Mouse (Mus musculus) liver, adult 2 months (tissue): Measurements from ENCODE around the gene Glo1. TPM values are rescaled to one million over a fixed set of nuclear protein-coding genes. Genes with fewer than 3 reads are reported as not detected.

ENCODE experiments used
- DNase-seq: peaks from one replicate; pipeline ENCODE4 v3.0.0-alpha.2; 2011; ENCODE audit warnings: low read depth, low spot score; ENCODE audit errors: extremely low read depth
- H3K27ac ChIP-seq: fragments of 200-500 bp; replicated peaks from 2 replicates; pipeline ENCODE4 v1.5.1; 2012; ENCODE audit warnings: low read depth, mild to moderate bottlenecking, control low read depth, inconsistent platforms, low read length; ENCODE audit not compliant: insufficient read depth
- H3K27me3 ChIP-seq: fragments of 200-500 bp; 2 replicates; pipeline ENCODE4 v1.6.1; 2012; ENCODE audit warnings: mild to moderate bottlenecking, moderate library complexity, low read length, inconsistent platforms; ENCODE audit not compliant: control insufficient read depth, insufficient read depth
- H3K36me3 ChIP-seq: fragments of 200-500 bp; 2 replicates; pipeline ENCODE4 v1.6.1; 2012; ENCODE audit warnings: low read length, inconsistent platforms; ENCODE audit not compliant: control insufficient read depth, insufficient read depth
- H3K4me1 ChIP-seq: fragments of 200-500 bp; 2 replicates; pipeline ENCODE4 v1.6.1; 2011; ENCODE audit warnings: low read length; ENCODE audit not compliant: control insufficient read depth, insufficient read depth
- H3K4me3 ChIP-seq: fragments of 200-500 bp; 2 replicates; pipeline ENCODE4 v1.5.1; 2011; ENCODE audit warnings: low read depth, mild to moderate bottlenecking, control low read depth, low read length, moderate library complexity; ENCODE audit not compliant: insufficient read depth
- H3K79me2 ChIP-seq: fragments of 200-500 bp; 2 replicates; pipeline ENCODE4 v1.6.1; 2012; ENCODE audit warnings: inconsistent platforms, mild to moderate bottlenecking, low read length, moderate library complexity; ENCODE audit not compliant: control insufficient read depth, insufficient read depth
- H3K9ac ChIP-seq: fragments of 200-500 bp; 2 replicates; pipeline ENCODE4 v1.6.1; 2012; ENCODE audit warnings: low read depth, mild to moderate bottlenecking, control low read depth, inconsistent platforms, low read length
- CTCF ChIP-seq: fragments of 200-500 bp; IDR thresholded peaks from 2 replicates; pipeline ENCODE4 v1.5.1; 2011; ENCODE audit warnings: low read depth, low read length, control low read depth
- POLR2A ChIP-seq: fragments of 200-500 bp; IDR thresholded peaks from 2 replicates; pipeline ENCODE4 v1.6.1; 2011; ENCODE audit warnings: low read length, control low read depth; ENCODE audit not compliant: insufficient read depth; ENCODE audit errors: extremely low read depth
- WGBS: fragments of 180-500 bp; shearing (Covaris S2); methylation state at CpG from one replicate; pipeline ENCODE4 v1.1.7; 2018; 5-methylcytosine and 5-hydroxymethylcytosine counted together
- polyA plus RNA-seq: library from polyadenylated mRNA; depleted of rRNA; stranded (reverse); fragments of >200 nt; gene quantifications from 2 replicates; pipeline ENCODE4 v1.2.3, GENCODE M21; 2012
- total RNA-seq: library from RNA; depleted of rRNA; stranded (reverse); fragments of >200 nt; gene quantifications from 2 replicates; pipeline ENCODE4 v1.2.3, GENCODE M21; 2014

Gene Glo1
- total and polyA plus RNA-seq, 2 experiments: 239 to 384 TPM

DNA sequence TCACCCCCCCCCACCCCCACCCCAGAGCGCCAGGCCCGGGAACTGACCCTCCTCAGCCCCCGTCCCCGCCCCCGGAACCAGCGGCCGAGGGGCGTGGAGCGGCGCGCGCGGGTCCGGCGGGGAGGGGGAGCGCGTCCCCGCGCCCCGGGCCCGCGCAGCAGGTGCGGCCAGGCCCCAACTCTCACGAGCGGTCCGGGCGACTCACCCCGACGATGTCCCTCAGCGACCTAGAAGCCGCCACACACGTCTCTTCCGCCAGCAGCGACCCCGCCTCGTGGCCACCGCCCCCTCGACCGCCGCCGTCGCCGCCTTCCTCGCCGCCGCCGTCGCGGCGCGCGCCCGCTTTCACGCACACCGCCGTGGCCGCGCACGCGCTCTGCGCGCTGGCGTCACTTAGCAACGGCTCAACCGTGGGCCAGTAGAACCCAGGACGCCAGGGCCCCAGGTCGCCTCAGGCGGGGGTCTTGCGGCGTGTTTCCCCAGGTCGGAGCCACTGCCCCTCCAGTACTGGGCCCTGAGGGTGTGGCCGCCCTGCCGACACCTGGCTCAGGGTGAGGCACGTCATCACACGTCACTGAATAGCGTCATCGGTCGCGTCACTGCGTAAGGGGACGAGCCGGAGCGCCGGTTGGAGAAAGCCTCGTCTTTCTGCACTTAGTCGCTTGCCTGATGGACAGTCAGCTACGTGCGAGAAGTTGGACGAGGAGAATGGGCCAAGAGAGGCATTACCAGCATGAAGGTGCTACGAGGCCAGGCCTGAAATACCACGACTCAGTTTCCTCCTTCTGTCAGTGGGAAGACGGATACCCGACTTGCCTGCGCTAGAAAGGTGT is 50.5 kb downstream of the Glo1 start, which contains the start of gene Btbd9:
TSS of gene Btbd9 (minus strand) at position 548 of the 833 bp plus-strand sequence.
- Histone ChIP-seq H3K4me1 (peaks cover 5% of the 10 kb centered on the region), H3K9ac (peak within 1 kb of the TSS; percentile 91), H3K27ac (peak within 1 kb of the TSS; percentile 93), H3K36me3 (no peaks in the 10 kb centered on the region), H3K4me3 (peak within 1 kb of the TSS; percentile 92), H3K79me2 (0 out of 2 replicates have a peak, but pooled peaks cover 3% of the 10 kb centered on the region), H3K27me3 (no peaks in the 10 kb centered on the region)
- DNase-seq: peak; percentile 75
- WGBS: 1% methylated on average over 89 of the region's 94 CpGs
- TF ChIP-seq POLR2A (peak; percentile 46; the same call in 1 of the 2 replicates), CTCF (no peak)

- Histone ChIP-seq H3K27me3 (no peaks in the 10 kb centered on the region), H3K27ac (0 out of 2 replicates have a peak overlapping the region, but pooled peaks have one; percentile 13), H3K36me3 (no peaks in the 10 kb centered on the region), H3K4me1 (peaks cover 5% of the 10 kb centered on the region), H3K79me2 (0 out of 2 replicates have a peak, but pooled peaks cover 6% of the 10 kb centered on the region), H3K4me3 (peak overlapping the region; percentile 92), H3K9ac (peak overlapping the region; percentile 82)
- no peak for TF ChIP-seq CTCF
- TF ChIP-seq POLR2A: no peak
- no peak for DNase-seq
- WGBS: 2% methylated on average over 35 of the region's 35 CpGs
Measured at GRCm38 (mm10) chr17:30575121-30575904, 51.4 kb downstream of the Glo1 start.

DNA sequence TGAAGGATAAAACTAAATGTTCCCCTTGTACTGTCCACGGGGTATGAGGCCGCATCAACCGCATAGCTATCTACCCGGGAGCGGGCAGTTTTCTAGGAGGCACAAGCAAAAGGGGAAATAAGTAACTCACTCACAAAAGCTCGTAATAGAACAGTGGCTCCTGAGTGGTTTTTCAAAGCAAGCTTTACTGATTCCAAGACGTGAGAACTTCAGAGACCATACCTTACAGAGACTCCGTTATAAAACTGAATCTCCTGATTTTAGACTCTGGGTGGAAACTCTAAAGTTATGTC is 51.9 kb downstream of the Glo1 start:
- Histone ChIP-seq H3K4me3 (no peak overlapping the region), H3K9ac (no peak overlapping the region), H3K36me3 (no peaks in the 10 kb centered on the region), H3K4me1 (peaks cover 7% of the 10 kb centered on the region), H3K27me3 (no peaks in the 10 kb centered on the region), H3K79me2 (0 out of 2 replicates have a peak, but pooled peaks cover 6% of the 10 kb centered on the region), H3K27ac (no peak overlapping the region)
- TF ChIP-seq CTCF (no peak), POLR2A (no peak)
- no peak for DNase-seq
- WGBS: 71% methylated on average over 8 of the region's 8 CpGs

DNA sequence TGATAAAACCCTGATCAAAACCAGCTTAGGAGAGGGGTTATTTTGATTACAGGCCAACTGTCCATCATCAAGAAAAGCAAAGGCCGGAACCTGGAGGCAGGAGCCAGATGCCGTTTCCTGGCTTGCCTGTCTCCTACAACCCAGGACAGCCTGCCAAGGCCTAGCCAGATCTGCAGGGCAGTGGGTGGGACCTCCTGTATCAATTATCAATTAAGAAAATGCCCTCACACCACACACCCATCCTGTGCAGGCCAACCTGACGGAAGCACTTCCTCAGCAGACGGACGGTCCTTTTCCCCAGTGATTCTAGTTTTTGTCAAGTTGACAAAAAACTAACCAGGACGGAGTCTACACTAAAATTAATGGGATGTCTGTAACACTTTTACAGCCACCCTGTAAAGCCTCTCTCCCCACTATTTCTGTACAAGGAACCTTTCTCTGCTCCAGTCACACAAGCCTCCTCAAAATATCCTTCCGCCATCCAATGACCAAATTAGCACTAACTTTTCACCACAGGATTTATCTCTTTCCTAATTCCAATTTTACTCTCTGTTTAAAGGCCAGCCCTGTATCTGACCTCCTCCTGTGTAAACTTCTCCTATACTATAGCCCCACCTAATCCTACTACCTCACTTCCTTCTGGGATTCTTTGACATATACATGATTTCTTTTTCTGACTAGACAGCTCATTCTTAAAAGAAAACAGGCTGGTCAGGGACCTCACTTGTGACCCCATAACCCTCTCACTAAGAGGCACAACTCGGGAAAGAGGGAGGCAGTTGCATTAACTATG is 52.5 kb downstream of the Glo1 start:
- no peaks in the 10 kb centered on the region for H3K36me3 ChIP-seq
- WGBS: 70% methylated on average over 8 of the region's 8 CpGs
- H3K27me3 ChIP-seq: no peaks in the 10 kb centered on the region
- DNase-seq: no peak
- H3K9ac ChIP-seq: no peak overlapping the region
- H3K4me1 ChIP-seq: peaks cover 7% of the 10 kb centered on the region
- no peak overlapping the region for H3K4me3 ChIP-seq
- TF ChIP-seq POLR2A (no peak), CTCF (no peak)
- H3K27ac ChIP-seq: no peak overlapping the region
- 0 out of 2 replicates have a peak, but pooled peaks cover 6% of the 10 kb centered on the region for H3K79me2 ChIP-seq

DNA sequence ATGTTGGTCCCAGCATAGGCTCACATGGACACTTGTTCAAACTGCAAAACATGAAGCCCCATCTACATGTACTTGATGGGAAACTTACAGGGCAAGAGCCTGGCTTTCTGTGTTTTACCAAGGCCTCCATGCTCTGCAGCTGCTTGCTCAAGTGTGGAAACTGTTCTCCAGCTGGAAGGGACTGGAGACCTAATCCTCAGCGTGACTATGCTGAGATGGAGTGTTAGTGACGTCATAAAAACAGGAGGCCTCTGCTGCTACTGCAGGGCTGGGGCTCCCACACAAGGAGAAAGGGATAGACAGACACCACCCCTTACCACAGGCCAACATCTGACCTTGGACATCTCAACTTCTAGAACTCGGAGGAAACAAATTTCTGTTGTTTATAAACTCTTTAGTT is 55.7 kb downstream of the Glo1 start:
- no peaks in the 10 kb centered on the region for H3K27me3 ChIP-seq
- no peak overlapping the region for H3K27ac ChIP-seq
- WGBS: 82% methylated on average over 3 of the region's 3 CpGs
- no peak overlapping the region for H3K9ac ChIP-seq
- no peak for TF ChIP-seq POLR2A
- TF ChIP-seq CTCF: no peak
- no peak for DNase-seq
- H3K4me1 ChIP-seq: peaks cover 3% of the 10 kb centered on the region
- peaks cover 21% of the 10 kb centered on the region; the same call in 1 of the 2 replicates for H3K79me2 ChIP-seq
- no peak overlapping the region for H3K4me3 ChIP-seq
- no peaks in the 10 kb centered on the region for H3K36me3 ChIP-seq
